Mouse (Mus musculus): ENCODE results near the gene Ndrg4.

Gene Ndrg4

GRCm38 (mm10) chr8:95678024-95678611 lies 1.3 kb downstream of the Ndrg4 start:
- peak; percentile 30 for DNase-seq (ENCODE audit: low read depth, low spot score)

- DNase-seq (ENCODE audit: low read depth, low spot score): no peak
Observed at GRCm38 (mm10) chr8:95688073-95688672, 11.4 kb downstream of the Ndrg4 start.

- no peak for DNase-seq (ENCODE audit: low read depth, low spot score)
Observed at GRCm38 (mm10) chr8:95690929-95691541, 14.3 kb downstream of the Ndrg4 start.

GRCm38 (mm10) chr8:95694631-95695030 lies 17.9 kb downstream of the Ndrg4 start:
- no peak for DNase-seq (ENCODE audit: low read depth, low spot score)

GRCm38 (mm10) chr8:95696661-95697060 lies 19.9 kb downstream of the Ndrg4 start:
- no peak for DNase-seq (ENCODE audit: low read depth, low spot score)

- DNase-seq (ENCODE audit: low read depth, low spot score): peak; percentile 86
Observed at GRCm38 (mm10) chr8:95697128-95697527, 20.3 kb downstream of the Ndrg4 start.

- DNase-seq (ENCODE audit: low read depth, low spot score): no peak
Observed at GRCm38 (mm10) chr8:95698179-95698578, 21.4 kb downstream of the Ndrg4 start.

GRCm38 (mm10) chr8:95700282-95700681 lies 23.5 kb downstream of the Ndrg4 start:
- DNase-seq (ENCODE audit: low read depth, low spot score): no peak

- DNase-seq (ENCODE audit: low read depth, low spot score): no peak
Observed at GRCm38 (mm10) chr8:95701809-95702208, 25.0 kb downstream of the Ndrg4 start.

- peak; percentile 85 for DNase-seq (ENCODE audit: low read depth, low spot score)
Observed at GRCm38 (mm10) chr8:95702480-95703446, 26.0 kb downstream of the Ndrg4 start.

- DNase-seq (ENCODE audit: low read depth, low spot score): peak; percentile 39
Observed at GRCm38 (mm10) chr8:95703461-95704260, 26.9 kb downstream of the Ndrg4 start.

- DNase-seq (ENCODE audit: low read depth, low spot score): no peak
Observed at GRCm38 (mm10) chr8:95704538-95704937, 27.8 kb downstream of the Ndrg4 start.

- no peak for DNase-seq (ENCODE audit: low read depth, low spot score)
Observed at GRCm38 (mm10) chr8:95709579-95709978, 32.8 kb downstream of the Ndrg4 start.

GRCm38 (mm10) chr8:95711029-95711428 lies 34.2 kb downstream of the Ndrg4 start:
- DNase-seq (ENCODE audit: low read depth, low spot score): no peak

- DNase-seq (ENCODE audit: low read depth, low spot score): no peak
Observed at GRCm38 (mm10) chr8:95712395-95712794, 35.6 kb downstream of the Ndrg4 start.

GRCm38 (mm10) chr8:95713100-95714010 lies 36.6 kb downstream of the Ndrg4 start:
- peak; percentile 87 for DNase-seq (ENCODE audit: low read depth, low spot score)

- no peak for DNase-seq (ENCODE audit: low read depth, low spot score)
Observed at GRCm38 (mm10) chr8:95714367-95714766, 37.6 kb downstream of the Ndrg4 start.

- DNase-seq (ENCODE audit: low read depth, low spot score): no peak
Observed at GRCm38 (mm10) chr8:95714837-95715413, 38.1 kb downstream of the Ndrg4 start.

GRCm38 (mm10) chr8:95715676-95716531 lies 39.1 kb downstream of the Ndrg4 start, which contains the start of gene Setd6:
Setd6 (plus strand) TSS chr8:95715881.
- peak; percentile 92 for DNase-seq (ENCODE audit: low read depth, low spot score)
